Mouse (Mus musculus) kidney, adult 2 months (tissue): ENCODE results near the gene Sfxn3.

Source experiments
- CTCF ChIP-seq: fragments of 200-500 bp; conservative IDR thresholded peaks from 2 replicates; pipeline ENCODE4 v1.5.1; 2011; ENCODE audit warnings: low read depth, mild to moderate bottlenecking, control low read depth, low read length, moderate library complexity, mixed read lengths; ENCODE audit not compliant: insufficient read depth, insufficient read length
- POLR2A ChIP-seq: fragments of 200-500 bp; IDR thresholded peaks from one replicate; pipeline ENCODE4 v1.6.1; 2011; ENCODE audit warnings: low read depth, low read length, control low read depth

- TF ChIP-seq CTCF, result peak; percentile 32
- TF ChIP-seq POLR2A, result peak; percentile 7
These were observed 30.0 kb upstream of the Sfxn3 start for GRCm38 (mm10) chr19:45017216-45017771.
